Mouse (Mus musculus): ENCODE results near the gene Rnf215.
"Not testable (repeated sequence)": the region's sequence is repeated elsewhere in the genome, so short reads cannot be mapped to it uniquely, and the experiment has no call there.

The Rnf215 gene

DNA sequence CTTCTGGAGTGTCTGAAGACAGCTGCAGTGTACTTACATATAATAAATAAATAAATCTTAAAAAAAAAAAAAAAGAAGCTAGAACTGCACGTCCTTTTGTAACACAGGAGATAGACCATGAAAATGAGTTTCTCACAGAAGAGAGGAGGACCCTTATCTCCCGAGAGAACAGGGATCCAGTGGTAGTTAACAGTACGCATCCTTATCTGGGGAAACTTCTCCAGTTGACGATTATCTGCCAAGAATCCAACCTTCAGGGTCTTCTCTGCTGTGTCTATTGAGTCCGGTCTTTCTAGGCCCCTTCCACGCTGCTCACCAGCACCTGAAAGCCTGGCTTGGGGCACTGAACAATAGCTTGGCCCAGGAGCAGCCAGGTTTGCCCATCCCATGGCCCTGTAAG, 21.0 kb upstream of the Rnf215 start:
- no peak for DNase-seq

DNA sequence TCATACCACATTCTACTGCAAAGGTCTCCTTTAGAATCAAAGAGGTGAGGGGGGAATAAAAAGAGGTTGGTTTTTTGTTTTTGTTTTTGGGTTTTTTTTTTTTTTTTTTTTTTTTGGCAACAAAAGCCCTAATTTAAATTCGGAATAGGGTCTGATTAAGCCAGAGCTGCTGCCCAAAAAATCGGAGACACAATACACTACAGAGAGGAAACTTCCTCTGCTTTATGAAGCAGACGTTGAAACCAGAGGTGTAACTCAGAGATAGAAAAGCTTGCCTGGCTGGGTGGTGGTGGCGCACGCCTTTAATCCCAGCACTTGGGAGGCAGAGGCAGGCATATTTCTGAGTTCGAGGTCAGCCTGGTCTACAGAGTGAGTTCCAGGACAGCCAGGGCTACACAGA, 20.5 kb upstream of the Rnf215 start:
- not testable (repeated sequence) for DNase-seq

DNA sequence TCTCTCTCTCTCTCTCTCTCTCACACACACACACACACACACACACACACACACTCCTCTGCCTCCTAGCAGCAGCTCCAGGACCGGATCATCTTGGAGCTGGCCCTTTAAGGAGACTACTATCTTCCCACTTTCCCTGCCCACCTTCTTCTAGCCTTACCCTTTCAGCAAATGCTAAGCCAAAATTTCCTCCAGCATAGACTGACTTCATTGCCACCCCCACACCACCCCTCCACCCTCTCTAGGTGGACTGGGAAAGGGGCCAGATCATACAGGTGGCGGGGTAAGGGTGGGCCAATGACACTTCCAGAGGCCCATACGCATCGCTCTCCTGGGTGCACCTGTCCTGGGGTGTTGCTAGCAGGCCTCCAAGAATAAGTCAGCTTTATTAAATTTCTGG, 19.6 kb upstream of the Rnf215 start:
- DNase-seq, result no peak

DNA sequence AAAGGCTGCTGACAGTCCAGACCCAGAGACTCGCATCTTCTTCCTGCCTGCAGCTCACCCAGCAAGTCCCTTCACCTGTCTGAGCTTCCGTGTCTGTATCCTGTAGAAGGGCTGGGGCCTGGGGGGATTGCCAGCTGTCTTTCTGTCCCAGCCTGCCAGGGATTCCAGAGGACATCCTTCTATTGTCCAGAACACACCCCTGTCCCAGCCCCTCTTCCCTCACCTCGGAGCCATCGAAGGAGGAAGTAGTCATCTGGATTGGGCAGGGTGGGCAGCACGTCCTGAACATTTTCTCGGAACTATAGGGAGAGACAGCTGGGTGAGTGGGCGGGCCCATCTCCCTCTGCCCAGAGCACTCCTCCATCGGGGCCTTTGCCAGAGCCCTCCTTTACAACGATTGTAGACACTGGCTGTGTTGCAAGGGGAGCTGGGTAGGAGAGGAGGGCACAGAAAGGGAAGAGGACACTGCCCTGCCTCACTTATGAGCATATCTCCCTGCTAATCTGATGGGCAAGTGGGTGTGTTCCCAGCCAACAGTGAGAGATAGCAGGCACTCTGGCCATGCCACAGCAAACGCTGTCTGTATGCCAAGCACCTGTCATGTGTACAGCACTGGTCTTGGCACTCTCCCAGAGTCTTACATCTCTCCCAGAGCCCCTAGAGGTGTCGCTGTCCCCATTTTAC, 18.4 kb upstream of the Rnf215 start:
- no peak for DNase-seq

DNA sequence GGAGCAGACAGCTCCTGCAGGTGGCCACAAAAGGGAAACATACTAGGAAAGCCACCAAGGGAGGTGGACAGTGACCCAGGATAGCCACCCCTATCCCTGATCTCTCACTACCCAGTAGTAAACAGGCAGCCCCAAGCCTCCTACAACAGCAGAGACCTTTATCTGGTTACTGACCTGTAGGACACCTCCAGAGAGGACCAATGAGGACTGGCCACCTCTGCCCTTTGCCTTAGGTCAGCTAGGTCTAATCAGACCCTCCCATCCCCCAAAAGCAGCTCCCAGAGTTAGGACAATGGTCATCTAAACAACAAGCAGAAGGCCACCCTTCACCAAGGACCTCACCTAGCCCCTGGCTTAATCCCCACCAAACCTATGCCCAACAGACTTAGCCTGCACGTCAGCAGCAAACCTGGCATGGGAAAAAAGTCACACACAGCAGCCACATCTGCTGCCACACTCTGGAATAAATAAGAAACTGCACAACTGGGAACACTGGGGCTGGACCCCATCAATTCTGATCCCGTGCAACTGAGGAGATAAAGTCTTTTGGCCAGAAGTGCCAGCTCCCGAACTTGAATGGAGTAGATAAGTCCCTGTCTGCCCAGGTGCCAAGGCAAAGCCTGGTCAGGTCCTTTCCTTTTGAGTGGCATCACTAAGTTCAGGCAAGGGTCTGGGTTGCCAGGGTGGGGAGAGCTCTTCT, 17.5 kb upstream of the Rnf215 start:
- DNase-seq, result no peak

DNA sequence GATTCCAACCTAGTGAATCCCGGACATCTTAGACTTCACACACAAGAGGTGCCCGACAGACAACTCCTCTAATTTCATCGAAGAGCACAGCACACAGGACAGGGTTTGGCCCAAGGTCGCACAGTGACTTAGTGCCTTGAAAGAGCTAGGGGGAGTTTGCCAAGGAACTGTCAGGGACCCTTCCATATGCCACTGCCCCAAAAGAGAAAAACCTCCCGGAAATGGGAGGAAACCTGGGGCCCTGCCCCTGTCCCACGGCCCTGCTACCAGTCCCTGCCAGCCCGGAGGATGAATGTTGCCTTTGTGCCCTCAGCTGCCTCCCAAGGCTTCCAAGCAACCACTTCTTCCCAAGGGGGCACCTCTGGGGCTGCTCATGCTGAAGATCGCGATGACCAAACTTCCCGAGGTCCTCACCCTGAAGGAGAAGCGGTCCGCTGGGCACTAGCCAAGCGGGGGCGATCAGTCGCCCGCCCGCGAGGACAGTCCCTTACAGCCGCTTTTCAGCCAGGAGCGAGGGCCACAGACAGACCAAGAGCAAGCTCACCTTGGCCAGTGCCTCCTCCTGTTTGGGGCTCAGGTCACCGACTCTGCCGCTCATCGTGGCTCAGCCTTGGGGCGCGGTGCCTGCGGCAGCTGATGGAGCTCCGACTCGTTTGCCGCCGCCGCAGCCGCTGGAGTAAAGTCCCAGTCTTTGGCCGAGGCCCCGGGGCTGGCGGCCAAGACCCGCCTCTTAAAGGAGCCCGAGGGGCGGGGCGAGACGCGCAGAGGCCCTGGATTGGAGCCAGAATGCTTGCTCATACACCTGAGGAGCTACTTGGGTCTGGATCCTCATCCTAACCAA, 16.7 kb upstream of the Rnf215 start:
- no peak for DNase-seq

DNA sequence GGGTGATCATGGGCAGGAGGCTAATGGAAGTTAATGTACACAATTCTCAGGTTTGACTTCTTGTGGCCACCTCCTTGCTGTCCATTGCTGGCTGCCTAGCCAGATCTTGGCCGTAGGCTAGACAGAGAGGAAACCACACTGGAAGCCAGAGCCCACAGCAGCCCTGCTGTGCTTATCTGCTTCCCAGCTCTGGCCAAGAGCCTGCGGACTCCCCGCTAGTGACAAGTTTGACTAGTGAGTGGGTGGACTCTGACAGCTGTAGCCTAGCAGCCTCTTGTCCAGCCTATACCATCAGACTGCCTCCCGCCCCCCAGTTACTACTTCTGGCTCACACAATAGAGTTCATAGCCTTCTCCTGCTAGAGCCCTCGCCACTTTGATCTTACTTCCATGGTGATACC, 15.4 kb upstream of the Rnf215 start:
- no peak for DNase-seq

DNA sequence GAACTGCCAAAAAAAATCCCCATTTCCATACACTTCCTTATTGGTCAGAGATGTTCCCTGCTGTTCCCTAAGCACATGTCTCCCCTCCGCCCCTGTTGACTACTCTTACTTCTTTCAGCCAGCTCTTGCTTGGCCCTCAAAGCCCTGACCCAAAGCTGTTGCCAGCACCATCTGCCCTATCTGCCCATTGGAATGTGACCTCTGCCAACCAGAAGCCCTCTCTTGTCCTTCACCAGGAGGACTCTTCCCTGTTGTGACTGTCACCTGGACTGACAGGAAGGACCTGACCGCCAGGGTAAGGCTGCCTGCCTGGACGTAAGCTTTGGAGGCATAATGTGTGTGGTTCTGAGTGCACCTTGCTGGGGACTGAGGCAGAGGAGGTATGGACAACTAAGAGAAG, 13.3 kb upstream of the Rnf215 start:
- no peak for DNase-seq

DNA sequence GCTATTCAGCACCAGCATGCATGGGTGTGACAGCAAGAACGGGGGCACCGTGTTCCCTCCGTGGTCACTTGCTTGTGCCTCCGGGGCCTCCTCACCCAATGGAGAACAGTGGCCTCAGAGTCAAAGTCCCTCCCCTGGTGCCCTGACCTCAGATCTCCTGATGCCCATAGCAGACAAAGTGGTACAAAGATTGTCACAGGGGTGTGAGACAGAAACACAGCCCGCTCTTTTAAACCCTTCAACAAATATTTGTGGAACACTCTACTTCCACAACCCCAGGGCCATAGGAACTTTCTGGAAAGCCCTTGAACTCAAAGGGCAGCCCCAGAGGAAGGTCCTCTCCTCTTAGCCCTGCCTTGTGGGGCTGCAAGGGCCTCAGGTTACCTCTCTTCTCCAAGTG, 12.8 kb upstream of the Rnf215 start:
- DNase-seq, result no peak

DNA sequence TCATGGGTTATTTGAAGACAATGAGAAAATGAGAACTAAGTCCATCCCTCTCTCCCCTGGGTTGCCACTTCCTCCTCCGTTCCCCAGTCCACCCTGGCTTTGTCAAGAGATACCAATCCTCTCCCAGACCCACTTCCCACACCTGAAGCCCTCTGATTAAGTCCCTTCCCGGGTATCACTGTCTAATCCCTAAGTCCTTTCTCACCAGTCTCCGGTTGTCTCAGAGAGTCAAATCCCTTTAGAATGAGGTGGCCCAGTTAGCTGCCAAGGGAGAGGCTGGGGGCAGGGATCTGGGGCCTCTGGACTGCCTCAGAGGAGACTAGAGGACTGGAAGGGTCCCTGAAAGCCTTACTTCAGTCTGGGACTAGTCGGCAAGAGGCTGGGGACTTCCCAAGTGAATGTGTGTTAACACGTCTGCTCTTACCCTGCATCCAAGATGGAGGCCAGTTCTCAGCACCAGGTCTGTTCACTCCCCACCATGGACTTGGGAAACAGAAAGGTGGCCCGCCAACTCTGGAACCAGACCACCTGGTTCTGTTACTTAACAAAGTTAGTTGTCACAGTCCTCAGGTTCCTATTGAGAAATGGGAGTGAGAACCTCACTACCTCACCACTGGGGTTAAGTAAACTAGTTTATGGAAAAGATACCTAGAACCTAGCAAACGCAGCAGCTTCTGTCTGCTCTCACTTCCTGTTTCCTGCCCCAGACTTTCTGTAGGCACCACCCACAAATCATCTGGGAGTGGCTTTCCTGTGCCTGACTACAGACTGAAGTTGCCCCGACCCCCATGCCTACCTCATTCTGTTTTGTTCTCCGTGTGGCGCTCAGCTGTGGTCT, 12.0 kb upstream of the Rnf215 start, which contains the start of gene Sec14l2:
Gene Sec14l2, minus strand, starts transcription at position 674 of the 838 bp plus-strand sequence.
- DNase-seq, result no peak

DNA sequence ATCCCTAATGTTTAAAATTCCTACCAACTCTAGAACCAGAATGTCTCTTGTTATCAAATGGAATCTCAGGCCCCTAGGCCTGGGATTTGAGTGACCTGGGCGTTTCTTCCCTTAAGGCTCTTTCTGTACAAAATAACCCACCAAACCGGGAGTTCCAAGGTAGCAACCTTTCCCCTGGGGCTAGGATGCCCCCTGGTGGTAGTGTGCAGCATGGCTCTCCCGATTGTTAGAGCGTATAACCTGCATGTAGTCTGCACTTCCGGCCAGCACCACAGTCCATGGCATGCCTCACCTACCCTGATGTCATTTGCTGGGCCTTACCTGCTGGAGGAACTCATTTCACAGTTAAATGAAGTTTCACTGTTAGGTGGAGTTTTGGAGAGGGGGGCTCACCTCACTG, 11.1 kb upstream of the Rnf215 start:
- no peak for DNase-seq

DNA sequence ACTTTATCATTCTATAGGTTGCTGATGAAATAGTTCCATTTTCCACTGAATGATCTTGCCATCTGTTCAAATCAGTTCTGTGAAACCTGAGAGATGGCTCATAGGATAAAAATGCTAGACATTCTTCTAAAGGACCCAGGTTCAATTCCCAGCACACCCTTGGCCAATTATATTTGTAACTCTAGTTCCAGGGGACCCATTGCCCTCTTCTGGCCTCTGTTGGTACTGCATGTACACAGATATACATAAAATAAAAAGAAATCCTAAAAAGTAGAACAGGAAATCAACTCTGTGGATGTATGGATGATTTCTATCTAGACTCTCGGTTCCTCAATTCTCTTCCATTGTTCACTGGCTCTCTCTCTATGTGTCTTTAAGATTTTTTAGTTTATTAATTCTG, 7.9 kb upstream of the Rnf215 start:
- DNase-seq, result no peak

DNA sequence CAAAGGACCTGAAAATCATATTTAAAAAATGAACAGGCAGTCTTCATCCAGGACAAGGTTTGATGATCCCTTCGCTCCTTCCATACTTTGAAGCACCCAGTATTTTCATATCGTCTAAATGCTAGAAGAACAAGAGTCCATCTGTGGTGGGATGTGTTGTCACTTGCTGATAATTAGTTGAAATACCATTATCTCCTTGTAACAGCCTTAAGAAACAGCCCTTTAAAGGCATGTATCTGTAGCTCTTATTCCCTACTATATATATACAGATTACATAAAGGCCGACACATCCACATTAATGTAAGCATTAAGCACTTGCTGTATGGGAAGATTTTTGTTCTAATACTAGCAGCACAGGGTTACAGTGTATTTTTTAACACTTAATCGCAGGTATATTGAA, 6.5 kb upstream of the Rnf215 start:
- not testable (repeated sequence) for DNase-seq

DNA sequence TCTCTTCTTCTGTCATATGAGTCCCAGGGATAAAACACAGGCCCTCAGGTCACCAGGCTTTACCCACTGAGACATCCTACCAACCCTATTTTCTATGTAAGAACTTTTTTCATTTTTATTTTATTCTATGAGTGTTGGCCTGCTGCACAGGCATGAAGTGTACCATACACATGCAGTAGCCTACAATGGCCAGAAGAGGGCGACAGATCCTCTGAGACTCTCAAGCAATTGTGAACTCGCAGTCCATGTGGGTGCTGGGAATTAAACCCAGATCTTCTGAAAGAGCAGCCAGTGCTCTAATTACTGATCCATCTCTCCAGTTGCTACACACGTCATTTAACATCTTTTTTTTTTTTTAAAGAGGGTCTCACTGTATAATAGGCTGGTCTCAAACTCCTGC, 1.6 kb upstream of the Rnf215 start:
- no peak for DNase-seq

DNA sequence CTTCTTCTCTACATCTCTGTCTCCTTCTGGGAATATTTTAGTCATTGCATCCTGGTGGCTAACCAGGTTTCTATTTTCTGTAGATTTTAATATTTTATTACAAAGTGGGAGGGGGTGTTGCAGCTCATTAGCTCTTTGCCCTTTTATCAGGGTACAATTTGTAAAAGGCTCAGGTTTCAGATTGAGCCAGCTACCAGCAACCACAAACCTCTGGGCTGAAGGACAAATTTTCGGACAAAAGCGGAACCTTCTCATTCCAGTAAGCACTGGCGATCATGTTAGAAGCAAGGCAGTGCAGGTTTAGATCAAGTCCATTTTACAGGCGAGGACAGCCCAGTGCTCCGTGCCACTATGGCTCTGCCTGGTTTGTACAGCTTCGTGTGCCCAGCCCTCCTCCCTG, 602 bp upstream of the Rnf215 start:
- DNase-seq, result no peak

DNA sequence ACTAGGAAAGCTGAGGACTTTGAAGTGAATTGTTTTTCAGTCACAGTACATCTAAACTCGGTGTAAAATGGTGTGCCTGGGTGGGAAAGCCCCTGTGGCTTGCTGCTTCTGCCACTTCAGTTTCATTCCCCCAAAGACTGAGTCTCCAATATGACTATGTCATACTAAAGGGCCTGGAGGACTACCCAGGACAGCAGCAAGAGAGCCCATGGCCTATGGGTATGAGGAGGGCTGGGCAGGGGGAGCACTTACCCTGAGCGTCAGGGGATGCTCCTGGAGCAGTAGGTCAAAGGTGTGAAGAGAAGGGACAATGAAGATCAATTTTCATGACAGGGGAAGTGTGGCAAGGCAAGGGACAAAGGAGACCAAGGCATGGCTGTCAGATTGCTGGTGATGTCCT, 4.0 kb downstream of the Rnf215 start:
- DNase-seq, result no peak

DNA sequence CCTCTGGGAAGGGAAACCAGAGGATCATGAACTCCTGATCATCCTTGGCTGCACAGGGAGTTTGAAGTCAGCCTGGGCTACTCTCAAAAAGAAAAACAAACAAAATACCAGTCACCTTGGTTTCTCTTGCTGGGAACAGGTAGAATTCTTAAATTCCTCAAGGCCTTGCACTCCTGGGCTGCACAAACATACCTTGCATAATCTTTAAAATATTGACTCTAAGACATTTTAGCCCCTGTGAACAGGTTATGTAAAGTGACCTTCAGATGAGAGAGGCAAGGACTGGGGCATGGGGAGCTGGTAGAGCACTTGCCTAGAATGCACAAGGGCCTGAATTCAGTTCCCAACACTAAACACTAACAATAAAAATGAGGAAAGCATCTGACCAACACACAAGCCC, 6.5 kb downstream of the Rnf215 start:
- DNase-seq, result no peak

DNA sequence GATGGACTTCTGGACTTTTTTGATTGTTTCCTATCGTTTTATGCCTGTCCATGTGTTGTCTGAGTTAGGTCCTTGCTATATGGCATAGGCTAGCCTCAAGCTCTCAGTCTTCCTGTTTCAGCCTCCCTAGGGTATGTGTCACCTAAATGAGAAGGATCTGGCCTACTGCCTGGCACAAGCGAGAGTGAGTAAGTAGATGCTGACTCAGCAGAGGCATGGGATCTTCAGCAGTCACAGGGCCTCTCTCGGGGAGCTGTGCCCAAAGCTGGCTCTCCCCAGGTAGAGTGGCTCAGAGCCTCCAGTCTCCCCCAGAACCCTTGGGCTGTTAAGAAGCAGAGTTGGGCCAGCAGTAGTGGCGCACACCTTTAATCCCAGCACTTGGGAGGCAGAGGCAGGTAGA, 7.3 kb downstream of the Rnf215 start:
- no peak for DNase-seq

DNA sequence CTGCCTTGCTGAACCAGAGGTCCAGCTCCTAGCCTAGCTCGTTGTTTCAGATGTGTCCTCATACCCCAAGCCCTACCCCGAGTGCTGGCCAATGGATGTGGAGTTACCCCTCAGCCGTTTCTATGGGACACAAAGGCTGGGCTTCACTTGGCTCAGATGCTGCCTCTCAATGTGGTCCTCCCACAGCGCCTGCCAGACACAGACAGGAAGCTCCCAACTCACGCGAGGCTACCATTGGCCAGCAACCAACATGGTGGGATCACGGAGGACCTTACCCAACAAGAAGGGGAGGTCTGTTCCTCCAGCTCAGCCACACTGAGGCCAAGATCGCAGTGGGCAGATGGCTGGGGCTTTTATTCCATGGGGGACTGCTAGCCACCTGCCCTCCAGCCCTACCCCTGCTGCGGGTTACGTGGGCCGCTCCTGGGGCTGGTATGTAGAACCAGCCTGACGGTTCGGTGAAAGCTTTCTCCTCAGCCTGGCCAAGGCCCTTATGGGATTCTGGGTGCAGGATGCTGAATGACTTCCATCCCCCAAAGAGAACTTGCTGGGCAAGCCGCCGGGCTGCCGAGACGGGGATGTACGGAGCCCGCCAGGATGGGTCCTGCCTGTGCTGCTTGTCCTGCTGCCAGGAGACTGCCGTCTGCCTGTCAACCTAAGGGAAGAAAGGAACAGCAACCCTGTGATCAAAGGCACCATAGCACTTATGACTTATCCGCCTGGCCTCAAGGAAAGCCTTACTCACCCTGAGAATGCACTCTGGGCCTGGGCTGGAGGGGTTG, 8.5 kb downstream of the Rnf215 start:
- no peak for DNase-seq

DNA sequence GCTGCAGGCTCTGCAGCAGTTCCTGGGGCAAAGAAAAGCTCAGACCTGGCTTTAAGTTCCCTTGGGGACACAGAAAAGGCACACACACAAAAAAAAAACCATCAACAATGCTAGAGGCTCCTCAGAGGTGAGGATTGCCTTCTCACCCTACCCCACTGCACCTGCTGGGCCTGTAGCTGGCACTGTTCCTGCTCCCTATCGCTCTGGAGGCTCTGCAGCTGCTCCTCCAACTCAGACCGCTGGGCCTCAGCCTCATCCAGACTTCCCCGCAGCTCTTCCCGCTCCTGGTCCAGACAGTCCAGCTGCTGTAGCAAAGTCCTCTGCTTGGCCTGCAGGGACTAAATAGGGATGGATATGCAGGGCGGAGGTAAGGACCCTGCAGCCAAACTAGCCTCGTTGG, 11.4 kb downstream of the Rnf215 start:
- no peak for DNase-seq

DNA sequence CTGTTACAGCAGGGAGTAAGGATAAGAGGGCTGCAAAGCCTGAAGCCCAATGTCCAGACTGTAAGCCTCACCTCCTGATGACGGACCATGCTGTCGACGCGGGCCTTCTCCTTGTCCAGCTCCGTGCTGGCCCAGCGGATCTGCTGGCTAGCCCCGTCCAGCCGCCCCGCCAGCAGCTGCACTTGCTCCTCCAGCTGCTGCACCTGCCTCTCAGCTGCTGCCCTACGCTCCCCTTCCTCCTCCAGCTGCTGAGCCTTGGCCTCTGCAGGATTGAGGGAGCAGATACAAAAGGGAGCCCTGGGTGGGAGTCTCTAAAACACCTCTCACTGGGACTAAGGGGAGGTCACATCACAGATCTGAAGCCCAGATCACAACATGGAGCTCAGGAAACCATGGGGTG, 12.1 kb downstream of the Rnf215 start:
- DNase-seq, result no peak

DNA sequence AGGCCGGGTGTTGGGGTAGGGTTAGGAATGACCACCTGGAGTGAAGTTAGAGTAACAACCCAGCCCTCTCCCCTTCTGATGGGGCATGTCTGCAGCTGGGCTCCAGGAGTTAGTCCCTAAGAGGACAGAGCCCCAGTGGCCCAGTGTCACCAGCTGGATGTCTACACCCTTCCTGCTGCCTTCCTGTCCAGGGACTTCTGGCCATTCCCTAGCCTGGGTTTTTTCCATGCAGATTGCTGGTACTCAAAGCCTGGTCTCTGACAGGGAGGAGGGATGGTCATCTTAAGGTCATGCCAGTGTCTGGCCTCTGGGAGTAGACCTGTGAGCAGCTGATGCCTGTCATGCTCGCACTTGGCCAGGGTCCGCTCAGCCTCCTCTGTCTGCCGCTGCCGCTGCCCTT, 13.1 kb downstream of the Rnf215 start:
- DNase-seq, result no peak
